Mouse (Mus musculus): ENCODE data around the gene Zfand2b. TPM values are rescaled to one million over a fixed set of nuclear protein-coding genes. Genes with fewer than 3 reads are reported as not detected.

Zfand2b gene
- total and polyA plus RNA-seq, 3 experiments = 15.7 to 40.7 (median 19.5) TPM

GRCm38 (mm10) chr1:75141486-75142190, 26.8 kb upstream of the Zfand2b start:
- dilution Hi-C loops (cut with MboI; ENCODE audit: extremely low pct_ligation_motif_present, extremely low pct_unique_long_range_greater_than_20kb, low sequenced_read_pairs) = no loop called here
- DNase-seq (ENCODE audit: extremely low read depth) = no peak

More at GRCm38 (mm10) chr1:75141486-75142190, 26.8 kb upstream of the Zfand2b start:
- peak overlapping the region; percentile 55; the same call in 1 of the 2 replicates for H3K27ac ChIP-seq (ENCODE audit: insufficient read depth, low read depth)
- in situ Hi-C loops (cut with MboI; ENCODE audit: low pct_ligation_motif_present, low pct_unique_long_range_greater_than_20kb, low sequenced_read_pairs) = no loop called here
- peak overlapping the region; percentile 43; the same call in 1 of the 2 replicates for H3K4me2 ChIP-seq (ENCODE audit: insufficient read depth, low read depth, poor library complexity, severe bottlenecking)
- TF ChIP-seq NRF1 (IDR thresholded peaks at IDR 0.05; ENCODE audit: low read depth, low read length) = peak; percentile 51; the same call in 1 of the 2 replicates
- peak; percentile 66; the same call in 1 of the 2 replicates for TF ChIP-seq TCF12 (IDR thresholded peaks at IDR 0.05; ENCODE audit: low read depth, low read length)
- peak; percentile 63 for TF ChIP-seq BHLHE40 (IDR thresholded peaks at IDR 0.05; ENCODE audit: low read depth, low read length)
- no peak for TF ChIP-seq KAT2A (IDR thresholded peaks at IDR 0.05; ENCODE audit: insufficient replicate concordance, low read length)
- TF ChIP-seq JUND (conservative IDR thresholded peaks at IDR 0.05; ENCODE audit: low read depth, low read length) = no peak
- TF ChIP-seq MYC (IDR thresholded peaks at IDR 0.05; ENCODE audit: low read depth, low read length) = 0 out of 2 replicates have a peak, but pooled peaks have one; percentile 23
- peak; percentile 66 for TF ChIP-seq POLR2A (IDR thresholded peaks at IDR 0.05; ENCODE audit: low read depth, low read length)
- TF ChIP-seq JUN (IDR thresholded peaks at IDR 0.05; ENCODE audit: insufficient read depth, low read depth, low read length) = no peak
- TF ChIP-seq ZNF384 (IDR thresholded peaks at IDR 0.05; ENCODE audit: low read depth, low read length) = no peak
- TF ChIP-seq ZMIZ1 (IDR thresholded peaks at IDR 0.05; ENCODE audit: low read depth, low read length) = no peak
- no peak; the same call in 1 of the 2 replicates for TF ChIP-seq POLR2AphosphoS2 (IDR thresholded peaks at IDR 0.05; ENCODE audit: low read depth, low read length)
- TF ChIP-seq SMC3 (IDR thresholded peaks at IDR 0.05; ENCODE audit: low read depth, low read length) = no peak
- TF ChIP-seq UBTF (IDR thresholded peaks at IDR 0.05; ENCODE audit: low read depth, low read length) = peak; percentile 84; the same call in 1 of the 2 replicates
- TF ChIP-seq USF1 (IDR thresholded peaks at IDR 0.05; ENCODE audit: low read depth, low read length) = no peak
- no peak for TF ChIP-seq MAZ (IDR thresholded peaks at IDR 0.05; ENCODE audit: low read depth, low read length)
- peak; percentile 61 for TF ChIP-seq SIN3A (IDR thresholded peaks at IDR 0.05; ENCODE audit: low read length)
- no peak for TF ChIP-seq ZC3H11A (IDR thresholded peaks at IDR 0.05; ENCODE audit: low read depth, low read length)
- no peak for TF ChIP-seq ETS1 (conservative IDR thresholded peaks at IDR 0.05; ENCODE audit: low read depth, low read length)
- no peak for TF ChIP-seq MAX (IDR thresholded peaks at IDR 0.05; ENCODE audit: low read length)
- TF ChIP-seq USF2 (conservative IDR thresholded peaks at IDR 0.05; ENCODE audit: low read depth, low read length) = no peak
- no peak for TF ChIP-seq RAD21 (IDR thresholded peaks at IDR 0.05; ENCODE audit: low read depth, low read length)
- TF ChIP-seq CTCF (conservative IDR thresholded peaks at IDR 0.05 in 1 of 2, IDR thresholded peaks at IDR 0.05 in 1 of 2; ENCODE audit: low read depth in 2 of 2, low read length in 2 of 2) = no peak
- peak; percentile 86 for TF ChIP-seq ELF1 (IDR thresholded peaks at IDR 0.05; ENCODE audit: low read depth, low read length)
- TF ChIP-seq RCOR1 (conservative IDR thresholded peaks at IDR 0.05; ENCODE audit: low read depth, low read length) = no peak
- peak; percentile 52 for TF ChIP-seq HCFC1 (IDR thresholded peaks at IDR 0.05; ENCODE audit: low read depth, low read length)
- no peak for TF ChIP-seq CHD1 (IDR thresholded peaks at IDR 0.05; ENCODE audit: low read depth, low read length)
- TF ChIP-seq GABPA (IDR thresholded peaks at IDR 0.05; ENCODE audit: insufficient replicate concordance, low read depth, low read length) = no peak
- TF ChIP-seq MEF2A (IDR thresholded peaks at IDR 0.05; ENCODE audit: borderline replicate concordance, low read depth, low read length) = 0 out of 2 replicates have a peak, but pooled peaks have one; percentile 8
- TF ChIP-seq IRF4 (IDR thresholded peaks at IDR 0.05; ENCODE audit: low read depth, low read length) = peak; percentile 20; the same call in 1 of the 2 replicates
- TF ChIP-seq MAFK (IDR thresholded peaks at IDR 0.05; ENCODE audit: insufficient replicate concordance, low read length) = no peak
- TF ChIP-seq E2F4 (IDR thresholded peaks at IDR 0.05; ENCODE audit: insufficient replicate concordance, low read depth, low read length) = no peak
- no peak for TF ChIP-seq CHD2 (IDR thresholded peaks at IDR 0.05; ENCODE audit: low read length)
- peak; percentile 28; the same call in 1 of the 2 replicates for TF ChIP-seq NELFE (IDR thresholded peaks at IDR 0.05; ENCODE audit: low read depth, low read length)
- no peak for TF ChIP-seq ZKSCAN1 (IDR thresholded peaks at IDR 0.05; ENCODE audit: borderline replicate concordance, low read depth, low read length)
- no peak for TF ChIP-seq PAX5 (IDR thresholded peaks at IDR 0.05; ENCODE audit: low read length)
- peak; percentile 77 for TF ChIP-seq MXI1 (IDR thresholded peaks at IDR 0.05; ENCODE audit: low read depth, low read length)
- TF ChIP-seq TBP (conservative IDR thresholded peaks at IDR 0.05; ENCODE audit: low read depth, low read length) = no peak
- no peak for TF ChIP-seq EP300 (IDR thresholded peaks at IDR 0.05; ENCODE audit: low read length)
- H3K4me3 ChIP-seq (replicated peaks in 1 of 3; ENCODE audit: low read depth in 2 of 3, low read length in 2 of 3, poor library complexity in 1 of 3) = peak overlapping the region; percentile 82 to 93 (median 85)
- H3K4me1 ChIP-seq (ENCODE audit: control insufficient read depth in 1 of 2, insufficient read depth in 2 of 2) = peaks cover 2 to 30% of the 10 kb centered on the region in 2 experiments; a peak in 2 of 4 replicates
- no peaks in the 10 kb centered on the region for H3K9me3 ChIP-seq (replicated peaks; ENCODE audit: low read length)
- peaks cover 45 to 63% of the 10 kb centered on the region in 2 experiments for H3K36me3 ChIP-seq (replicated peaks in 1 of 2; ENCODE audit: control insufficient read depth in 1 of 2, insufficient read depth in 1 of 2, low read length in 1 of 2)
- no peaks in the 10 kb centered on the region for H3K27me3 ChIP-seq (replicated peaks)
- peak overlapping the region; percentile 74 for H3K9ac ChIP-seq (ENCODE audit: insufficient read depth, low read depth)
- no peaks in the 10 kb centered on the region for H3K79me2 ChIP-seq (replicated peaks; ENCODE audit: control insufficient read depth, extremely low read depth, insufficient read depth, poor library complexity, severe bottlenecking)
